Mouse (Mus musculus) heart, adult 2 months (tissue): Measurements from ENCODE around the gene Palld. TPM values are rescaled to one million over a fixed set of nuclear protein-coding genes. Genes with fewer than 3 reads are reported as not detected.

Experiments used
- DNase-seq, 2 experiments: peaks; one replicate each; pipeline ENCODE4 v3.0.0; 2021
- H3K27ac ChIP-seq: fragments of 200-600 bp; 2 replicates; pipeline ENCODE4 v1.8.1; 2022
- H3K27me3 ChIP-seq: fragments of 200-500 bp; 2 replicates; pipeline ENCODE4 v1.6.1; 2012; ENCODE audit warnings: mild to moderate bottlenecking, low read length, inconsistent platforms, mixed read lengths; ENCODE audit not compliant: control insufficient read depth, insufficient read depth
- H3K36me3 ChIP-seq: fragments of 200-500 bp; 2 replicates; pipeline ENCODE4 v1.6.1; 2012; ENCODE audit warnings: low read length, inconsistent platforms; ENCODE audit not compliant: control insufficient read depth, insufficient read depth
- H3K4me1 ChIP-seq: fragments of 200-500 bp; 2 replicates; pipeline ENCODE4 v1.6.1; 2011; ENCODE audit warnings: low read length; ENCODE audit not compliant: control insufficient read depth, insufficient read depth
- H3K4me3 ChIP-seq: fragments of 200-600 bp; 2 replicates; pipeline ENCODE4 v1.8.1; 2022
- H3K79me2 ChIP-seq: fragments of 200-500 bp; replicated peaks from 2 replicates; pipeline ENCODE4 v1.6.1; 2012; ENCODE audit warnings: mild to moderate bottlenecking, inconsistent platforms, low read length, moderate library complexity, mixed read lengths; ENCODE audit not compliant: control insufficient read depth, insufficient read depth
- H3K9ac ChIP-seq: fragments of 200-500 bp; 2 replicates; pipeline ENCODE4 v1.6.1; 2012; ENCODE audit warnings: low read depth, mild to moderate bottlenecking, control low read depth, inconsistent platforms, low read length, mixed read lengths
- CTCF ChIP-seq: fragments of 200-600 bp; IDR thresholded peaks from 2 replicates; pipeline ENCODE4 v1.8.1; 2022; ENCODE audit warnings: antibody characterized with exemption, mild to moderate bottlenecking, moderate library complexity
- EP300 ChIP-seq: fragments of 200-500 bp; IDR thresholded peaks from 2 replicates; pipeline ENCODE4 v1.6.1; 2011; ENCODE audit warnings: low read depth, low read length, control low read depth; ENCODE audit not compliant: insufficient read depth
- POLR2A ChIP-seq: fragments of 200-500 bp; IDR thresholded peaks from 2 replicates; pipeline ENCODE4 v1.6.1; 2011; ENCODE audit warnings: mild to moderate bottlenecking, low read depth, low read length, control low read depth; ENCODE audit not compliant: insufficient read depth
- WGBS: fragments of 180-500 bp; shearing (Covaris S2); methylation state at CpG from one replicate; pipeline ENCODE4 v1.1.7; 2018; 5-methylcytosine and 5-hydroxymethylcytosine counted together
- intact Hi-C: fragments of 180-260 bp; cut with DNase I; formaldehyde crosslinking; loops from one replicate; pipeline ENCODE4 v1.15.1; 2025
- polyA plus RNA-seq: library from polyadenylated mRNA; depleted of rRNA; stranded (reverse); fragments of >200 nt; gene quantifications from 2 replicates; pipeline ENCODE4 v1.2.3, GENCODE M21; 2012; rRNA removed
- total RNA-seq, 2 experiments: library from RNA; stranded (reverse); gene quantifications; 2 replicates each; pipeline ENCODE4 v1.2.3; 2021

The Palld gene
- total and polyA plus RNA-seq, 3 experiments: 60.3 to 188 (median 169) TPM

DNA sequence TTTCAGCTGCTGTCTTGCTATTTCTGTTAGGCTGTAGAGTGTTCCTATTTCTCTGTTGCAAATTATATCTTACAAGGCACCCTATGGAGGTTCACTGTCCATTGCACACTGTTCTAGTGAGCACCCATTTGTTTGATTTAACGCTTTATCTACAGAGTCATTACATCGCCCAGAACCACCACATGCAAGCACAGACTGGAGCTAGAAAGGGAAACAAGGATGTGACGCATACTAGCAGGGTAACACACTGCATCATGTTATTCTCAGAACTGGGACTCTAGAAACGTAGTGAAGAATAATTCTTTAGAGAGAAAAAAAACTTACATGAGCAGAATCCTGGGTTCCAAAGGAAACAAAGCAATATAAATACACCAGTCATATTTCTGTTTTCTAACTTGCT lies 432.3 kb downstream of the Palld start:
- Histone ChIP-seq H3K79me2 (no peaks in the 10 kb centered on the region), H3K36me3 (no peaks in the 10 kb centered on the region), H3K27ac (no peak overlapping the region), H3K9ac (no peak overlapping the region), H3K27me3 (no peaks in the 10 kb centered on the region), H3K4me3 (no peak overlapping the region), H3K4me1 (no peaks in the 10 kb centered on the region)
- DNase-seq: no peak
- no peak for TF ChIP-seq EP300
- no peak for TF ChIP-seq POLR2A
- no peak for TF ChIP-seq CTCF
- intact Hi-C loops: no loop called here
- WGBS: 69% methylated on average over 4 of the region's 4 CpGs

DNA sequence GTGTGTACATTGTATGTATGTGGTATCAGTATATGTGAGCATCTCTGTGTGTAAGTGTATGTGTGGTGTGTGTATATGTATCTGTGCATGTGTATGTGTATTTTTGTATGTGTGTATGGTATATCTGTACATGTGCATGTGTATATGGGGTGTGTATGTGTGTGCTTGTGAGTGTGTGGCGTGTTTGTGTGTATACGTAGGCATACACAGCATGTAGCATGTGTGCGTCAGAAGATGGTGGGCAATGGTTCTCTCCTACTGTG lies 435.0 kb downstream of the Palld start:
- TF ChIP-seq CTCF: no peak
- Histone ChIP-seq H3K4me3 (no peak overlapping the region), H3K4me1 (no peaks in the 10 kb centered on the region), H3K79me2 (no peaks in the 10 kb centered on the region), H3K36me3 (no peaks in the 10 kb centered on the region), H3K9ac (no peak overlapping the region), H3K27me3 (no peaks in the 10 kb centered on the region), H3K27ac (no peak overlapping the region)
- DNase-seq: no peak
- 95% methylated on average over 3 of the region's 3 CpGs for WGBS
- intact Hi-C loops: no loop called here

DNA sequence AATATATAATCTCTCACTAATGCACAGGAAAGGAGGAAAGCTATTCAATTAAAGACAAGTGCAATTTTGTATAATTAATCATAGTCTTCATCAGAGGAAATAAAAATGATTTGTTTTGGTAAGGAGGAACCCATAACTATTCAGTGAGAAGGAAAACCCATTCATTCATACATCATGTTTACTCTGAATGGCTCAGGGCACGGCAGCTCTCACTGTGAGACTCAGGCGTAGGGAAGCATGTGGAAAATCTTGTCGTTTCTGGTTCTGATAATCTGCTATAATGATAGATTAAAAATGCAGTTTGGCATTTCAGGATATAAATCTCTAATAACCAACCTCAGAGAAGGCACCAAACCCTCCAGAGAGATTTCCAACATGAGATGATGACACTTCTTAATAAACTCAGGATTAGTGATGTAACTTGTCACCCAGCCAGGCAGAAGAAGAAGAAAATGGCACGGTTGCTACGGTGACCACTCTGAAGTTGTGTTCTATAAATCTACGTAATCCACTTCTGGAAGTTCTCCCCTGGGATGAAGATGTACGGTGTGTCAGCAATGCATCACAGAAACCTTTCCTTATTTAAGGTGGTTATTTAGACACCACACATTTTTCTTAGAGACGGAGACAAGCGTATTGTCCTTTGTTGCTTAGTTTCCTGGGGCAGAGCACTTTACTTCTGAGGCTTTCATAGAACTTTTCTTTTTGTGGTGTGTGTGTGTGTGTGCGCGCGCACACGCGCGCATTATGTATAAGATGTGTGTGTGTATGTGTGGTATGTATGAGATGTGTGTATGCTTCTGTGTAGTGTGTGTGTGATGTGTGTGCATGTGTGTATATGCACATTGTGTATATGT lies 435.6 kb downstream of the Palld start:
- no peak overlapping the region for H3K27ac ChIP-seq
- no peaks in the 10 kb centered on the region for H3K36me3 ChIP-seq
- no peak overlapping the region for H3K9ac ChIP-seq
- no peaks in the 10 kb centered on the region for H3K27me3 ChIP-seq
- intact Hi-C loops: no loop called here
- TF ChIP-seq EP300 (no peak), POLR2A (no peak), CTCF (no peak)
- 89% methylated on average over 15 of the region's 15 CpGs for WGBS
- no peaks in the 10 kb centered on the region for H3K4me1 ChIP-seq
- H3K4me3 ChIP-seq: no peak overlapping the region
- H3K79me2 ChIP-seq: no peaks in the 10 kb centered on the region
- DNase-seq: no peak

DNA sequence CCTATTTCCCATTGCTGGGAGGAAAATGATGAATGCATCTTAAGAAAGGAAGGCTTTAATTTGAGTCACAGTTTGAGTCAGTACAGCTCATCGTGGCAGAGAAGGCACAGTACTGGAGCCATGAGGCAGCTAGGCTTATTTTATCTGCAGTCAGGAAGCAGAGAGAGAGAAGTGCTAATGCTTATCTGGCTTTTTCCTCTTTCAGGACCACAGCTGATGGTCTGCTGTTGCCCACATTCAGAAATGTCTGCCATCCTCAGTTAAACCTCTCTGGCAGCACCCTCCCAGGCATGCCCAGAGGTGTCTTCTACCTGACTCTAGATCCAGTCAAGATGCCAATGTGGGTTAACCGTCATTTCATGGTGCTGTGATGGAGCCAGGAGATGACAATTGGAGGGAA lies 438.1 kb downstream of the Palld start:
- 52% methylated on average over 2 of the region's 2 CpGs for WGBS
- Histone ChIP-seq H3K4me3 (no peak overlapping the region), H3K27me3 (no peaks in the 10 kb centered on the region), H3K79me2 (no peaks in the 10 kb centered on the region), H3K36me3 (no peaks in the 10 kb centered on the region), H3K27ac (no peak overlapping the region), H3K4me1 (no peaks in the 10 kb centered on the region), H3K9ac (no peak overlapping the region)
- DNase-seq: no peak
- intact Hi-C loops: no loop called here
- TF ChIP-seq CTCF (no peak), EP300 (no peak), POLR2A (no peak)

DNA sequence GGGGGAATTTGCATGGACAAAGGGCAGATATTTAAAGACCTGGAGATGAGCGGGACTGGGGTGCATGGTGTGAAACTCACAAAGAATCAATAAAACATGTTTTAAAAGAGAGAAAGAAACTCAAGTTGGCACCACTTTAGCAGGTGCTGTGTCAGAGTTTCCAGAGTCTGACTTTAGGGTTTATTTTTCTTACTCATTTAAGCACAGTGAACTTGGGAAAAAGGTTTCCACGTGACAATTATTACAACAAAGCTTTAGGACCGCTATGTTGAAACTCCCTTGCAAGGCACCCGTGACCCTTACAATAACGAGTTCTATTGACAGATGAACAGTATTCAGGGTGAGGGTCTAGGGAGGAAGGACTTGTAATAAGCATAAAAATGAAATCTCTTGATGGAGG lies 440.3 kb downstream of the Palld start:
- H3K27me3 ChIP-seq: no peaks in the 10 kb centered on the region
- H3K36me3 ChIP-seq: no peaks in the 10 kb centered on the region
- no peak for TF ChIP-seq POLR2A
- TF ChIP-seq CTCF: no peak
- TF ChIP-seq EP300: no peak
- DNase-seq: no peak
- intact Hi-C loops: no loop called here
- H3K79me2 ChIP-seq: no peaks in the 10 kb centered on the region
- no peaks in the 10 kb centered on the region for H3K4me1 ChIP-seq
- whole genome bisulfite sequencing: 74% methylated on average over 5 of the region's 5 CpGs
- no peak overlapping the region for H3K9ac ChIP-seq
- no peak overlapping the region for H3K4me3 ChIP-seq
- no peak overlapping the region for H3K27ac ChIP-seq

Other genes with a start within 250 kb of the Palld start
- gene Ddx60, start 25.4 kb upstream of the Palld start, total RNA-seq: 1 to 10 TPM; 1.1 to 1.7 TPM
- gene Ddx60, start 25.4 kb upstream of the Palld start, polyA plus RNA-seq: 0.53 and 1.2 TPM in 2 replicates
- gene Anxa10, start 220.5 kb upstream of the Palld start, total RNA-seq: not detected
- gene Anxa10, start 220.5 kb upstream of the Palld start, polyA plus RNA-seq: not detected in 2 replicates